Mouse (Mus musculus) heart, postnatal 0 days (tissue): Measurements from ENCODE around the gene Snx27. TPM values are rescaled to one million over a fixed set of nuclear protein-coding genes. Genes with fewer than 3 reads are reported as not detected.
A peak's percentile ranks its signal among the peaks of the same experiment; 100 is the strongest.

Experiments
- ATAC-seq: fragments of 200-750 bp; cut with Nextera tagmentation; 2 replicates; pipeline ENCODE4 v1.8.0; 2017; ENCODE audit warnings: low read depth, moderate number of reproducible peaks, moderate library complexity; ENCODE audit not compliant: insufficient read depth
- DNase-seq: peaks from one replicate; pipeline ENCODE4 v3.0.0-alpha.2; 2016; ENCODE audit warnings: low spot score
- H3K27ac ChIP-seq: fragments of 300-500 bp; sonication (generic); 2 replicates; pipeline ENCODE4 v1.5.1; 2014; ENCODE audit warnings: low read depth, mild to moderate bottlenecking
- H3K27me3 ChIP-seq: fragments of 300-500 bp; sonication (generic); 2 replicates; pipeline ENCODE4 v1.6.1; 2014; ENCODE audit warnings: low read length, mixed read lengths; ENCODE audit not compliant: control insufficient read depth, insufficient read depth
- H3K36me3 ChIP-seq: fragments of 300-500 bp; sonication (generic); replicated peaks from 2 replicates; pipeline ENCODE4 v1.6.1; 2014; ENCODE audit warnings: low read length, mixed read lengths; ENCODE audit not compliant: control insufficient read depth, insufficient read depth
- H3K4me1 ChIP-seq: fragments of 300-500 bp; sonication (generic); 2 replicates; pipeline ENCODE4 v1.6.1; 2014; ENCODE audit warnings: antibody characterized with exemption; ENCODE audit not compliant: control insufficient read depth, insufficient read depth
- H3K4me2 ChIP-seq: fragments of 300-500 bp; sonication (generic); 2 replicates; pipeline ENCODE4 v1.6.1; 2014; ENCODE audit warnings: low read depth, mild to moderate bottlenecking, low read length, moderate library complexity
- H3K4me3 ChIP-seq: fragments of 300-500 bp; sonication (generic); 2 replicates; pipeline ENCODE4 v1.5.1; 2014; ENCODE audit warnings: low read depth, low read length
- H3K9ac ChIP-seq: fragments of 300-500 bp; sonication (generic); replicated peaks from 2 replicates; pipeline ENCODE4 v1.6.1; 2014; ENCODE audit warnings: low read depth, low read length, mixed read lengths
- H3K9me3 ChIP-seq: fragments of 300-500 bp; sonication (generic); replicated peaks from 2 replicates; pipeline ENCODE4 v1.6.1; 2016; ENCODE audit warnings: low read length; ENCODE audit not compliant: control insufficient read depth
- CTCF ChIP-seq: IDR thresholded peaks from 2 replicates; pipeline ENCODE4 v1.5.1; 2016; ENCODE audit warnings: antibody characterized with exemption, control low read depth, low read depth
- EP300 ChIP-seq: IDR thresholded peaks from 2 replicates; pipeline ENCODE4 v1.6.1; 2016; ENCODE audit warnings: antibody characterized with exemption, low read depth
- WGBS: fragments of 180-500 bp; shearing (Covaris S2); extraction: QIAGEN DNeasy Blood & Tissue Kit; methylation state at CpG from one replicate; pipeline ENCODE4 v1.1.7; 2014; 5-methylcytosine and 5-hydroxymethylcytosine counted together
- polyA plus RNA-seq: library from polyadenylated mRNA; unstranded; fragments of >200 nt; fragmentation: Nextera tagmentation; extraction: Ambion mirVana; gene quantifications from 2 replicates; pipeline ENCODE4 v1.2.1, GENCODE M21; 2015
- total RNA-seq: library from RNA; depleted of rRNA; stranded (reverse); fragments of >200 nt; gene quantifications from 2 replicates; pipeline ENCODE4 v1.2.3, GENCODE M21; 2014; ENCODE audit warnings: low replicate concordance

Snx27 gene
- total and polyA plus RNA-seq, 2 experiments from 2014 or later, result 17.2 to 18.1 TPM

DNA sequence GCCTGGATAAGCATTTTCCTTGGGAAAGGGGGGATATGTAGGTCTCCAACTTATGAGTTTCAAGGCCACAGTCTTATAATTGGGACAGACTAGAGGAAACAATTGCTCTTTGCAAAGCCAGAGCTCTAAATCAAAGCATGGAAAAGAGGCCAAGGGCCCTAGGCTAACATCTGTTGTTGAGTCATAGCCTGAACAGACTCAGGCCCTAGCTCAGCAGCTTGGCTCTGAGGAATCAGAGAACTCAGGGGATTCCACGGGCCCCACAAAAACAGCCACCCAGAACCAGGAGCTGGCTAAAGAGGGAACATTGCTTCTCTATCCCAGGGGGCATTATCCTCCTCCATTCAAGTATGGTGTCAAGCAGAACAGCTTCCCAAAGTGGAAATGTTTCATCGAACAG lies 28.1 kb upstream of the Snx27 start:
- Histone ChIP-seq H3K4me3 (no peak overlapping the region), H3K36me3 (no peaks in the 10 kb centered on the region), H3K27ac (no peak overlapping the region), H3K4me2 (no peak overlapping the region), H3K9me3 (no peaks in the 10 kb centered on the region), H3K9ac (no peak overlapping the region), H3K4me1 (no peaks in the 10 kb centered on the region), H3K27me3 (no peaks in the 10 kb centered on the region)
- no peak for ATAC-seq
- 77% methylated on average over 2 of the region's 2 CpGs for WGBS
- TF ChIP-seq EP300 (no peak), CTCF (no peak)
- DNase-seq, result no peak

DNA sequence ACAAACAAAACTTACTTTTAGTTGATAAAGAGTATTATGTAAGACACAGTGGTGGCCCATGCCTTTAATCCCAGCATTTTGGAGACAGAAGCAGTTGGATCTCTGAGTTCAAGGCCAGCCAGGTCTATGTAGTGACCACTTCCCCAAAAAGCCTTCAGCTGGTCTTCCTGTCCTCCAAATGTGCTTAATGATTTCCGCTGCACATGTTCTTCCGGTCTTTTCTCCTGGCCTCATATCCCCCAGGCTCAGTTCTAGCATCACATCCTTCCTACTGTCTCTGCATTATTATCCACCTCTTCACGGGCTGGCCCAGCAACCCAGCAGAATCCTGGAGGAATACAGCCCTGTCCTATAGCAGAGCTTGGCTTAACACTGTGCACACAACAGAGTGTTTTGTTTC lies 27.1 kb upstream of the Snx27 start:
- no peak for TF ChIP-seq CTCF
- Histone ChIP-seq H3K4me3 (no peak overlapping the region), H3K9me3 (no peaks in the 10 kb centered on the region), H3K27ac (no peak overlapping the region), H3K27me3 (no peaks in the 10 kb centered on the region), H3K9ac (no peak overlapping the region), H3K4me1 (no peaks in the 10 kb centered on the region), H3K36me3 (no peaks in the 10 kb centered on the region), H3K4me2 (no peak overlapping the region)
- ATAC-seq (no peak), DNase-seq (no peak)
- WGBS, result 86% methylated on average over 3 of the region's 3 CpGs

DNA sequence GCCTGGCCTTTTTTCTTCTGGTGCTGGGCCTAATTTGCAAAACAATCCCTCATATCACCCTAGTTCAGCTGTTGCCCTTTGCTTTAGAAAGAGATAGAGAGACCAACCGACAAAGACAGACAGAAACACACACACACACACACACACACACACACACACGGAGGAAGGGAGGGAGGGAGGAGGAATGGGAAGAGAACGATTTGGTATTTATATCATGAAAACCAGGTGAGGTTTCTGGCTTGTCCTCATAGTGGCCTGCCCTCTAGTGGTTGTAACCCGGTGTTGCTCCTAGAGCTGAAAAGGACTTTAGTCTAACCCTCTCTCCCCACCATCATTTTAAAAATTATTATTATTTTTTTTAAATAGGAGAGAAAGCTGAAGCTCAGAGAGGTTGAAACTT lies 19.4 kb upstream of the Snx27 start:
- Histone ChIP-seq H3K4me1 (no peaks in the 10 kb centered on the region), H3K4me3 (no peak overlapping the region), H3K9me3 (no peaks in the 10 kb centered on the region), H3K4me2 (no peak overlapping the region), H3K9ac (no peak overlapping the region), H3K27me3 (no peaks in the 10 kb centered on the region), H3K27ac (no peak overlapping the region), H3K36me3 (no peaks in the 10 kb centered on the region)
- ATAC-seq (no peak), DNase-seq (peak; percentile 57)
- WGBS, result 4% methylated on average over 4 of the region's 4 CpGs
- TF ChIP-seq CTCF, result peak; percentile 71
- no peak for TF ChIP-seq EP300

DNA sequence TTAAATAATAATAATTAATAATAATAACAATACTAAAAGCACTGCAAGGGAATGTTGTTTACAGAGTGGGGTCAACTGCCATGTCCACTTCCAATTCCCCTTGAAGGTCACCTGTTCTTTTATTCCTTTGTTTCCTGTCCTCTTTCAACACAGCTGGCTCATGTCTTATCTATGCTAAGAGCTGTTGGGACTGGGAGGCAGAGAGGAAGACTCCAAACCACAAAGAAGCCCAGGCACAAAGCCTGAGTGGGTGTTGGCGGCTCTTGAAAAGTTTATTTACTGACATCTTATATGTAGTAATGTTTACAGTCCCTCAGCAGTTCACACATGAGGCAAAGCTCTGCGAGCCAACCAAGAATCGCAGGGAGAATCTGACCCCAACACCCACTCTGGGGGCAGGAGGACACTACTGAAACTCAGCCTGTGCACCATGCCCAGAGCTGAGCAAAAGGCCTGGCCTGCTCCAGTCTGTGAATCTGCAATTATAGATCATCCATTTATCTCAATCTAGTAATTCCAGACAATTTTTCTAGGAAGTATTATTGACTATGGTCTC lies 14.8 kb upstream of the Snx27 start:
- ATAC-seq, result no peak

DNA sequence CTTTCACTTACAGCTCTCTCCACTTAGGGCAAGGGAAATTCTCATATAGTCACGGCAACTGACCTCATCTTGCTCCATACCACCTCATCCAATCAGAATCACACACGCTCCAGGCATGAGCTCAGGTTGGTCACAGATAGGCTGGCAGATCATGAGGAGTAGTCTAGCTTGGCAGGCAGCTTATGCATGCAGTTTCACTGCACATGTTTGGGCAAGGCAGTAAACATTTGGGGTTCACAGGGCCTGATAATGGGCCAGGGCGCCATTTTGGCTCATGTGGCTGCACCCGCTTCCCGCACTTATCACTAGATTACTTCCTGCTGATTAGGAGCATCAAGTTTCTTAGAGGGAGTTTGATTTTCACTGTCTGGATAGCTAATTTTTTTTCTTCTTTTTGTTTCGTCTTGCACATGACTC lies 13.4 kb upstream of the Snx27 start:
- H3K4me2 ChIP-seq, result no peak overlapping the region
- WGBS, result 75% methylated on average over 6 of the region's 6 CpGs
- TF ChIP-seq CTCF (no peak), EP300 (no peak)

More for the DNA sequence above, 14.8 kb upstream of the Snx27 start:
- Histone ChIP-seq H3K27me3 (no peaks in the 10 kb centered on the region), H3K4me3 (no peak overlapping the region), H3K36me3 (no peaks in the 10 kb centered on the region), H3K27ac (no peak overlapping the region), H3K9me3 (no peaks in the 10 kb centered on the region), H3K4me2 (no peak overlapping the region), H3K9ac (no peak overlapping the region), H3K4me1 (no peaks in the 10 kb centered on the region)
- 63% methylated on average over 3 of the region's 3 CpGs for WGBS
- DNase-seq, result no peak
- TF ChIP-seq EP300 (no peak), CTCF (no peak)

DNA sequence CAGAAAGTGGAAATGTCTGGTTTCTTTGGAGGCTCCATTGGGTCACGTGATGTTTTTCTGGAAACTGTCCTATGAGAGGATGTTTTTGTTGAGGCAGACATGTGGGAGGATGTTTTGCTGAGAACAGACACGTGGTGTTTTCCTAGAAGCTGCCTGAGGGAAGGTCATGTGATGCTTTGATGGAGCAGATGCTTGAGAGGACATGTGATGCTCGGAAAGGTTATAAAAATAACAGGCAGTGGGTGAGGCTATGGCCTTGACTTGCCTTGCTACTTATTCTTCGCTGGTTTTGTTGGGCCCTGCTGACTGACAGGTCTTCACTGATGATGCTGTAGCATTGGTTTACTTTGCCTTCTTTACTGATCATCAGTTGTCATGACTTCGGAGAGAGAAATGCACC lies 8.6 kb upstream of the Snx27 start:
- no peak overlapping the region for H3K4me3 ChIP-seq
- no peak for TF ChIP-seq CTCF
- no peak for TF ChIP-seq EP300
- no peak overlapping the region for H3K27ac ChIP-seq
- no peak overlapping the region for H3K4me2 ChIP-seq
- H3K4me1 ChIP-seq, result no peaks in the 10 kb centered on the region
- H3K9me3 ChIP-seq, result no peaks in the 10 kb centered on the region
- H3K9ac ChIP-seq, result no peak overlapping the region
- ATAC-seq (no peak), DNase-seq (no peak)
- 70% methylated on average over 5 of the region's 5 CpGs for WGBS
- H3K36me3 ChIP-seq, result no peaks in the 10 kb centered on the region
- H3K27me3 ChIP-seq, result no peaks in the 10 kb centered on the region

More for the DNA sequence above, 13.4 kb upstream of the Snx27 start:
- DNase-seq, result no peak
- Histone ChIP-seq H3K27ac (no peak overlapping the region), H3K4me1 (no peaks in the 10 kb centered on the region), H3K36me3 (no peaks in the 10 kb centered on the region), H3K4me3 (no peak overlapping the region), H3K9me3 (no peaks in the 10 kb centered on the region), H3K9ac (no peak overlapping the region), H3K27me3 (no peaks in the 10 kb centered on the region)
- no peak for ATAC-seq
